In genomic region chr6:140306811-140307558, GRCm38 (mm10) we compare ENCODE assay signal across 26 mouse cellular contexts.
DNase-seq lines count a peak whose midpoint lies in the region; ATAC-seq lines count a peak whose summit lies in the region.
"Had no signal": no experiment of that assay in that cellular context is flagged by ENCODE, and none has a peak within 500 bp of the region (broad histone marks: within the 10 kb centered on the region; RNA-seq: fewer than 3 reads in every experiment).

No protein-coding gene starts in this region.

- 75% methylated on average over 6 of the region's 6 CpGs for WGBS in hindbrain, embryonic 12.5 days
- 43% methylated on average over 6 of the region's 6 CpGs for WGBS in hindbrain, embryonic 14.5 days
- 76% methylated on average over 6 of the region's 6 CpGs for WGBS in neural tube, embryonic 11.5 days
- 30% methylated on average over 6 of the region's 6 CpGs for WGBS in neural tube, embryonic 14.5 days
- 84% methylated on average over 6 of the region's 6 CpGs for WGBS in liver, embryonic 11.5 days

- H3K27me3 ChIP-seq in hindbrain, embryonic 12.5 days: no peaks in the 10 kb centered on the region
- H3K27me3 ChIP-seq in hindbrain, embryonic 14.5 days (ENCODE audit: control insufficient read depth, insufficient read depth, low read length): no peaks in the 10 kb centered on the region
- H3K27me3 ChIP-seq in neural tube, embryonic 11.5 days (ENCODE audit: control insufficient read depth, insufficient read depth, low read length): no peaks in the 10 kb centered on the region
- H3K27me3 ChIP-seq in neural tube, embryonic 14.5 days (ENCODE audit: control insufficient read depth, insufficient read depth, low read length): no peaks in the 10 kb centered on the region
- H3K27me3 ChIP-seq in liver, embryonic 11.5 days (replicated peaks; ENCODE audit: control insufficient read depth, insufficient read depth, low read length): no peaks in the 10 kb centered on the region
- H3K27me3 ChIP-seq: CH12.LX; embryonic facial prominence, embryonic 12.5 days; embryonic facial prominence, embryonic 15.5 days; Patski had no signal

- H3K4me3 ChIP-seq in hindbrain, embryonic 12.5 days: no peak overlapping the region
- no peak overlapping the region for H3K4me3 ChIP-seq in hindbrain, embryonic 14.5 days (replicated peaks; ENCODE audit: low read length)
- H3K4me3 ChIP-seq in neural tube, embryonic 11.5 days (ENCODE audit: low read depth, low read length): no peak overlapping the region
- no peak overlapping the region for H3K4me3 ChIP-seq in neural tube, embryonic 14.5 days (ENCODE audit: low read depth, low read length)
- no peak overlapping the region for H3K4me3 ChIP-seq in liver, embryonic 11.5 days (ENCODE audit: low read depth, low read length)
- H3K4me3 ChIP-seq: embryonic facial prominence, embryonic 12.5 days; embryonic facial prominence, embryonic 15.5 days; gastrocnemius, adult 2 months; heart, adult 2 months; heart, embryonic 10.5 days had no signal

- H3K9me3 ChIP-seq in hindbrain, embryonic 12.5 days (replicated peaks): no peaks in the 10 kb centered on the region
- no peaks in the 10 kb centered on the region for H3K9me3 ChIP-seq in hindbrain, embryonic 14.5 days (ENCODE audit: control insufficient read depth, low read length)
- no peaks in the 10 kb centered on the region for H3K9me3 ChIP-seq in neural tube, embryonic 11.5 days (ENCODE audit: control insufficient read depth, low read length)
- H3K9me3 ChIP-seq in neural tube, embryonic 14.5 days (ENCODE audit: control insufficient read depth, low read length): no peaks in the 10 kb centered on the region
- no peaks in the 10 kb centered on the region; the same call in none of the 2 replicates for H3K9me3 ChIP-seq in liver, embryonic 11.5 days (ENCODE audit: control insufficient read depth, low read length)
- H3K9me3 ChIP-seq: embryonic facial prominence, embryonic 12.5 days; embryonic facial prominence, embryonic 15.5 days; heart, embryonic 10.5 days had no signal

- no peak for DNase-seq in hindbrain, embryonic 14.5 days (ENCODE audit: low spot score)
- DNase-seq in neural tube, embryonic 11.5 days (ENCODE audit: low spot score): no peak
- no peak for DNase-seq in neural tube, embryonic 10.5 days (ENCODE audit: extremely low spot score, low spot score)
- no peak for DNase-seq in liver, embryonic 11.5 days (ENCODE audit: low spot score)
- DNase-seq: adrenal gland, postnatal 10 days; adrenal gland, postnatal 36 days; B cell, adult 2 months; cerebellum, adult 11 months; cerebellum, adult 2 months; cerebellum, adult 9-11 months; cerebellum, postnatal 25 days; forebrain, postnatal 0 days; gastrocnemius, adult 2 months; gastrocnemius, postnatal 14 days; heart, adult 2 months had no signal

- no peak overlapping the region for H3K27ac ChIP-seq in hindbrain, embryonic 12.5 days
- no peak overlapping the region for H3K27ac ChIP-seq in hindbrain, embryonic 14.5 days
- H3K27ac ChIP-seq in neural tube, embryonic 11.5 days (ENCODE audit: low read depth, low read length): no peak overlapping the region
- peak overlapping the region; percentile 46; the same call in 1 of the 2 replicates for H3K27ac ChIP-seq in neural tube, embryonic 14.5 days (ENCODE audit: low read depth, low read length)
- H3K27ac ChIP-seq in liver, embryonic 11.5 days (ENCODE audit: low read depth, low read length): no peak overlapping the region
- H3K27ac ChIP-seq: embryonic facial prominence, embryonic 12.5 days; embryonic facial prominence, embryonic 15.5 days; gastrocnemius, adult 2 months; heart, adult 2 months; heart, embryonic 10.5 days had no signal

- ATAC-seq in hindbrain, embryonic 12.5 days (ENCODE audit: low FRiP score): peak; percentile 57
- ATAC-seq in hindbrain, embryonic 14.5 days (ENCODE audit: low FRiP score): no peak
- peak; percentile 42; the same call in 1 of the 2 replicates for ATAC-seq in neural tube, embryonic 11.5 days (ENCODE audit: insufficient read depth, low FRiP score, low TSS enrichment)
- peak; percentile 39; the same call in 1 of the 2 replicates for ATAC-seq in neural tube, embryonic 14.5 days (ENCODE audit: low read depth)
- ATAC-seq in liver, embryonic 11.5 days (replicated peaks; ENCODE audit: low FRiP score): no peak
- no peak for ATAC-seq in granulocyte monocyte progenitor cell, adult 5-6 weeks (replicated peaks; ENCODE audit: poor library complexity, severe bottlenecking)
- ATAC-seq: forebrain, embryonic 14.5 days; forebrain, postnatal 0 days; hindbrain, embryonic 16.5 days; Patski had no signal

- no peaks in the 10 kb centered on the region for H3K36me3 ChIP-seq in hindbrain, embryonic 12.5 days
- no peaks in the 10 kb centered on the region for H3K36me3 ChIP-seq in hindbrain, embryonic 14.5 days (replicated peaks; ENCODE audit: control insufficient read depth, insufficient read depth)
- H3K36me3 ChIP-seq in neural tube, embryonic 11.5 days (ENCODE audit: control insufficient read depth, insufficient read depth, low read length): no peaks in the 10 kb centered on the region
- H3K36me3 ChIP-seq in neural tube, embryonic 14.5 days (ENCODE audit: control insufficient read depth, insufficient read depth, low read length): no peaks in the 10 kb centered on the region
- no peaks in the 10 kb centered on the region for H3K36me3 ChIP-seq in liver, embryonic 11.5 days (ENCODE audit: control insufficient read depth, insufficient read depth, low read length)
- H3K36me3 ChIP-seq: embryonic facial prominence, embryonic 12.5 days; embryonic facial prominence, embryonic 15.5 days; G1E; heart, embryonic 10.5 days had no signal

- no peak overlapping the region for H3K9ac ChIP-seq in hindbrain, embryonic 12.5 days
- no peak overlapping the region for H3K9ac ChIP-seq in hindbrain, embryonic 14.5 days
- H3K9ac ChIP-seq in neural tube, embryonic 11.5 days (ENCODE audit: low read length): no peak overlapping the region
- H3K9ac ChIP-seq in neural tube, embryonic 14.5 days (replicated peaks; ENCODE audit: low read depth, low read length): no peak overlapping the region
- H3K9ac ChIP-seq in liver, embryonic 11.5 days (ENCODE audit: low read depth, low read length): no peak overlapping the region
- H3K9ac ChIP-seq: embryonic facial prominence, embryonic 12.5 days; embryonic facial prominence, embryonic 15.5 days; forebrain, postnatal 0 days had no signal

- no peak overlapping the region for H3K4me2 ChIP-seq in hindbrain, embryonic 12.5 days (replicated peaks)
- H3K4me2 ChIP-seq in hindbrain, embryonic 14.5 days (replicated peaks): no peak overlapping the region
- H3K4me2 ChIP-seq in neural tube, embryonic 11.5 days (ENCODE audit: low read depth): no peak overlapping the region
- H3K4me2 ChIP-seq in neural tube, embryonic 14.5 days (ENCODE audit: low read depth, low read length): no peak overlapping the region
- no peak overlapping the region for H3K4me2 ChIP-seq in liver, embryonic 11.5 days
- H3K4me2 ChIP-seq: embryonic facial prominence, embryonic 12.5 days; embryonic facial prominence, embryonic 15.5 days had no signal

- no peaks in the 10 kb centered on the region for H3K4me1 ChIP-seq in hindbrain, embryonic 12.5 days
- no peaks in the 10 kb centered on the region for H3K4me1 ChIP-seq in hindbrain, embryonic 14.5 days (replicated peaks; ENCODE audit: control insufficient read depth, insufficient read depth, low read length)
- no peaks in the 10 kb centered on the region for H3K4me1 ChIP-seq in neural tube, embryonic 11.5 days (ENCODE audit: control insufficient read depth, insufficient read depth, low read length)
- no peaks in the 10 kb centered on the region for H3K4me1 ChIP-seq in neural tube, embryonic 14.5 days (ENCODE audit: control insufficient read depth, insufficient read depth, low read length)
- no peaks in the 10 kb centered on the region for H3K4me1 ChIP-seq in liver, embryonic 11.5 days (replicated peaks; ENCODE audit: control insufficient read depth, insufficient read depth, low read length)
- H3K4me1 ChIP-seq: embryonic facial prominence, embryonic 12.5 days; embryonic facial prominence, embryonic 15.5 days had no signal

Comparison
In these comparisons a context has a peak if more than half of its experiments do, and no peak if none do; other contexts are left out.
1. ATAC-seq: peak in hindbrain, embryonic 12.5 days (single experiment), neural tube, embryonic 11.5 days (single experiment) and neural tube, embryonic 14.5 days (single experiment); none in hindbrain, embryonic 14.5 days (single experiment), liver, embryonic 11.5 days (single experiment) and granulocyte monocyte progenitor cell, adult 5-6 weeks (single experiment).